Mouse (Mus musculus) small intestine, adult 2 months (tissue): ENCODE results near the gene Fam189a1.

Experiments used
- CTCF ChIP-seq: fragments of 200-500 bp; IDR thresholded peaks from 2 replicates; pipeline ENCODE4 v1.5.1; 2012; ENCODE audit warnings: low read depth, mild to moderate bottlenecking, control low read depth, inconsistent platforms, low read length, moderate library complexity, mixed read lengths; ENCODE audit not compliant: insufficient replicate concordance, insufficient read length; ENCODE audit errors: extremely low read depth
- POLR2A ChIP-seq: fragments of 200-500 bp; IDR thresholded peaks from 2 replicates; pipeline ENCODE4 v1.6.1; 2012; ENCODE audit warnings: low read depth, mild to moderate bottlenecking, control low read depth, inconsistent platforms, low read length, moderate library complexity

DNA sequence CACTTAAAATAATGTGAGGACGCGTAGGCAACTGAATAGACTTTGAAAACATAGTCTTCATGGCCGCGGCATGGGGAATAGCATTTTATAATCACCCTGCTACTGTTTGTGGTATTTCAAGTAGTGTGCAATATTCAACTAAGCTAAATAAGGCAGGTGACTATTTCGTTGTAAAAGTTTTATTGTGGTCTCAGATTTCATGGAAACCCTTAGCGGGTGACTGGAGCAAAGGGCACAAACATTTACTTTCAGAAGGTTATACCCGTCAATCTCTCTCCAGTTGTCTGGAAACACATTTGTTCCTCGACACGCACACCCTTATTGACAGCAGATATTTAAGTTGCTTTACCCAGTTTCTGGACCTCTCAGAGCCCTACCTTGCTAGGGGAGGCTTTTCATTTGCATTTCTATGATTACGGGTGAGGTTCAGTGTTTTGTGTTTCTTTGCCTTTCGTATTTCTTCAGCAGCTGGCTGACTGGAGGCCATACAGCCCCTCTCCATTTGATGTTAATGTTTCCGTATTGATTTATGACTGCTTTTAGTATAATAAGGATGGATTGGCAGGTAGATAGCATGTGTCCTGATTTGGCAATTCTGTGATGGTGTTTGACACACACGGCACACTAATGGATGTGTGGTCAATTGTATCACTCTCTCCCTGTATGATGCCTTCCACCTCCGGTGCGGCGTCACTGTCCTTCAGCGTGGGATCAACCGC is 107.0 kb downstream of the Fam189a1 start:
- TF ChIP-seq POLR2A = no peak
- no peak for TF ChIP-seq CTCF
